Mouse (Mus musculus) cerebellum, adult 9-10 months (tissue): ENCODE measurements at regions not wholly inside any gene's neighbourhood (a gene's known extent, or its start where the extent isn't known, plus 50 kb on each side); places are given as distances from the start of the nearest gene placed in this dataset.

Experiments used
- DNase-seq: peaks from one replicate; pipeline ENCODE4 v3.0.0; 2022

GRCm38 (mm10) chr15:51675291-51675690 lies 2209.4 kb upstream of the Gm7489 start:
- DNase-seq, result no peak

GRCm38 (mm10) chr15:51676694-51677093 lies 2208.0 kb upstream of the Gm7489 start:
- no peak for DNase-seq

- DNase-seq, result peak; percentile 2
Observed at GRCm38 (mm10) chr15:51677266-51677665, 2207.4 kb upstream of the Gm7489 start.

- no peak for DNase-seq
Observed at GRCm38 (mm10) chr15:51679186-51679902, 2205.4 kb upstream of the Gm7489 start.

- no peak for DNase-seq
Observed at GRCm38 (mm10) chr15:51680494-51680893, 2204.2 kb upstream of the Gm7489 start.

GRCm38 (mm10) chr15:51681191-51681590 lies 2203.5 kb upstream of the Gm7489 start:
- DNase-seq, result no peak

GRCm38 (mm10) chr15:51682331-51682730 lies 2202.4 kb upstream of the Gm7489 start:
- DNase-seq, result no peak

- DNase-seq, result no peak
Observed at GRCm38 (mm10) chr15:51687007-51687540, 2197.6 kb upstream of the Gm7489 start.

- DNase-seq, result no peak
Observed at GRCm38 (mm10) chr15:51689498-51689897, 2195.2 kb upstream of the Gm7489 start.

GRCm38 (mm10) chr15:51692671-51693070 lies 2192.0 kb upstream of the Gm7489 start:
- no peak for DNase-seq

- peak; percentile 28 for DNase-seq
Observed at GRCm38 (mm10) chr15:51696344-51697016, 2188.2 kb upstream of the Gm7489 start.

- DNase-seq, result no peak
Observed at GRCm38 (mm10) chr15:51704198-51704597, 2180.5 kb upstream of the Gm7489 start.

GRCm38 (mm10) chr15:51709871-51710655 lies 2174.6 kb upstream of the Gm7489 start:
- DNase-seq, result peak; percentile 46

GRCm38 (mm10) chr15:51720873-51721308 lies 2163.8 kb upstream of the Gm7489 start:
- no peak for DNase-seq

- DNase-seq, result no peak
Observed at GRCm38 (mm10) chr15:51721363-51721762, 2163.3 kb upstream of the Gm7489 start.

GRCm38 (mm10) chr15:51724127-51724526 lies 2160.6 kb upstream of the Gm7489 start:
- DNase-seq, result no peak

- DNase-seq, result no peak
Observed at GRCm38 (mm10) chr15:51725457-51725856, 2159.2 kb upstream of the Gm7489 start.

- DNase-seq, result no peak
Observed at GRCm38 (mm10) chr15:51730106-51730505, 2154.6 kb upstream of the Gm7489 start.

GRCm38 (mm10) chr15:51730805-51731412 lies 2153.8 kb upstream of the Gm7489 start:
- no peak for DNase-seq

- DNase-seq, result no peak
Observed at GRCm38 (mm10) chr15:51734194-51734593, 2150.5 kb upstream of the Gm7489 start.
